Mouse (Mus musculus) brown adipose tissue, adult 24 weeks (tissue): ENCODE measurements at regions not wholly inside any gene's neighbourhood (a gene's known extent, or its start where the extent isn't known, plus 50 kb on each side); places are given as distances from the start of the nearest gene placed in this dataset.

Experiments
- H3K27ac ChIP-seq: fragments of 200-500 bp; replicated peaks from 2 replicates; pipeline ENCODE4 v1.5.1; 2012; ENCODE audit warnings: low read depth, mild to moderate bottlenecking, low read length
- H3K4me1 ChIP-seq: fragments of 200-500 bp; 2 replicates; pipeline ENCODE4 v1.6.1; 2012; ENCODE audit warnings: low read length, mixed read lengths; ENCODE audit not compliant: control insufficient read depth, insufficient read depth, insufficient read length
- H3K4me3 ChIP-seq: fragments of 200-500 bp; 2 replicates; pipeline ENCODE4 v1.5.1; 2012; ENCODE audit warnings: low read depth, mild to moderate bottlenecking, low read length, moderate library complexity; ENCODE audit not compliant: insufficient read depth

GRCm38 (mm10) chr16:24102854-24103690 lies 114.4 kb upstream of the Bcl6 start:
- Histone ChIP-seq H3K4me3 (no peak overlapping the region), H3K4me1 (no peaks in the 10 kb centered on the region), H3K27ac (no peak overlapping the region)

GRCm38 (mm10) chr16:24097596-24097995 lies 108.9 kb upstream of the Bcl6 start:
- Histone ChIP-seq H3K4me3 (no peak overlapping the region), H3K27ac (peak overlapping the region; percentile 84), H3K4me1 (peaks cover 13% of the 10 kb centered on the region; the same call in 1 of the 2 replicates)

- H3K4me3 ChIP-seq, result no peak overlapping the region
Measured at GRCm38 (mm10) chr16:24096076-24096475, 107.4 kb upstream of the Bcl6 start.

GRCm38 (mm10) chr16:24095630-24096029 lies 107.0 kb upstream of the Bcl6 start:
- Histone ChIP-seq H3K27ac (peak overlapping the region; percentile 81), H3K4me3 (no peak overlapping the region), H3K4me1 (peaks cover 13% of the 10 kb centered on the region; the same call in 1 of the 2 replicates)

More at GRCm38 (mm10) chr16:24096076-24096475, 107.4 kb upstream of the Bcl6 start:
- peaks cover 13% of the 10 kb centered on the region; the same call in 1 of the 2 replicates for H3K4me1 ChIP-seq
- H3K27ac ChIP-seq, result peak overlapping the region; percentile 81

- H3K4me1 ChIP-seq, result peaks cover 15% of the 10 kb centered on the region; the same call in 1 of the 2 replicates
- H3K27ac ChIP-seq, result peak overlapping the region; percentile 86
- no peak overlapping the region for H3K4me3 ChIP-seq
Measured at GRCm38 (mm10) chr16:24094566-24094965, 105.9 kb upstream of the Bcl6 start.

GRCm38 (mm10) chr16:24093624-24094023 lies 105.0 kb upstream of the Bcl6 start:
- peaks cover 15% of the 10 kb centered on the region; the same call in 1 of the 2 replicates for H3K4me1 ChIP-seq
- H3K27ac ChIP-seq, result no peak overlapping the region
- H3K4me3 ChIP-seq, result no peak overlapping the region

- Histone ChIP-seq H3K27ac (no peak overlapping the region), H3K4me1 (peaks cover 15% of the 10 kb centered on the region; the same call in 1 of the 2 replicates), H3K4me3 (no peak overlapping the region)
Measured at GRCm38 (mm10) chr16:24092616-24093525, 104.2 kb upstream of the Bcl6 start.

- Histone ChIP-seq H3K4me3 (no peak overlapping the region), H3K27ac (no peak overlapping the region), H3K4me1 (peaks cover 13% of the 10 kb centered on the region; the same call in 1 of the 2 replicates)
Measured at GRCm38 (mm10) chr16:24092136-24092535, 103.5 kb upstream of the Bcl6 start.

- no peak overlapping the region for H3K27ac ChIP-seq
- no peak overlapping the region for H3K4me3 ChIP-seq
- H3K4me1 ChIP-seq, result peaks cover 13% of the 10 kb centered on the region; the same call in 1 of the 2 replicates
Measured at GRCm38 (mm10) chr16:24090981-24091380, 102.3 kb upstream of the Bcl6 start.

GRCm38 (mm10) chr16:24089840-24090762 lies 101.4 kb upstream of the Bcl6 start:
- H3K27ac ChIP-seq, result no peak overlapping the region

GRCm38 (mm10) chr16:24083966-24084365 lies 95.3 kb upstream of the Bcl6 start:
- peak overlapping the region; percentile 80 for H3K27ac ChIP-seq
- H3K4me1 ChIP-seq, result peaks cover 7% of the 10 kb centered on the region
- no peak overlapping the region for H3K4me3 ChIP-seq

More at GRCm38 (mm10) chr16:24089840-24090762, 101.4 kb upstream of the Bcl6 start:
- H3K4me3 ChIP-seq, result no peak overlapping the region
- H3K4me1 ChIP-seq, result peaks cover 10% of the 10 kb centered on the region; the same call in 1 of the 2 replicates

GRCm38 (mm10) chr16:24080471-24080870 lies 91.8 kb upstream of the Bcl6 start:
- H3K4me3 ChIP-seq, result no peak overlapping the region
- peaks cover 23% of the 10 kb centered on the region for H3K4me1 ChIP-seq
- no peak overlapping the region for H3K27ac ChIP-seq

GRCm38 (mm10) chr16:24078622-24079021 lies 90.0 kb upstream of the Bcl6 start:
- 0 out of 2 replicates have a peak overlapping the region, but pooled peaks have one; percentile 8 for H3K27ac ChIP-seq
- no peak overlapping the region for H3K4me3 ChIP-seq
- peaks cover 20% of the 10 kb centered on the region for H3K4me1 ChIP-seq

- Histone ChIP-seq H3K4me1 (peaks cover 20% of the 10 kb centered on the region), H3K4me3 (no peak overlapping the region), H3K27ac (peak overlapping the region; percentile 95)
Measured at GRCm38 (mm10) chr16:24077428-24077827, 88.8 kb upstream of the Bcl6 start.
